Mouse (Mus musculus) cerebellum, adult 11 months (tissue): Measurements from ENCODE around the gene Ttn.

Source experiments
- DNase-seq: peaks from one replicate; pipeline ENCODE4 v3.0.0; 2022

Gene Ttn

GRCm38 (mm10) chr2:76817796-76818195 lies 164.6 kb downstream of the Ttn start:
- no peak for DNase-seq

GRCm38 (mm10) chr2:76814048-76814817 lies 168.1 kb downstream of the Ttn start:
- no peak for DNase-seq

GRCm38 (mm10) chr2:76811160-76811559 lies 171.2 kb downstream of the Ttn start:
- no peak for DNase-seq

GRCm38 (mm10) chr2:76808334-76808733 lies 174.0 kb downstream of the Ttn start:
- no peak for DNase-seq

GRCm38 (mm10) chr2:76807284-76807683 lies 175.1 kb downstream of the Ttn start:
- DNase-seq = no peak

- no peak for DNase-seq
Observed at GRCm38 (mm10) chr2:76806861-76807260, 175.5 kb downstream of the Ttn start.

GRCm38 (mm10) chr2:76806376-76806775 lies 176.0 kb downstream of the Ttn start:
- DNase-seq = no peak

GRCm38 (mm10) chr2:76805191-76805892 lies 177.0 kb downstream of the Ttn start:
- DNase-seq = no peak

GRCm38 (mm10) chr2:76784171-76784570 lies 198.2 kb downstream of the Ttn start:
- no peak for DNase-seq

- no peak for DNase-seq
Observed at GRCm38 (mm10) chr2:76780792-76781191, 201.6 kb downstream of the Ttn start.

- DNase-seq = no peak
Observed at GRCm38 (mm10) chr2:76769831-76770230, 212.5 kb downstream of the Ttn start.

- no peak for DNase-seq
Observed at GRCm38 (mm10) chr2:76767231-76767630, 215.1 kb downstream of the Ttn start.

- DNase-seq = no peak
Observed at GRCm38 (mm10) chr2:76764526-76764925, 217.8 kb downstream of the Ttn start.

GRCm38 (mm10) chr2:76762154-76762553 lies 220.2 kb downstream of the Ttn start:
- no peak for DNase-seq

- no peak for DNase-seq
Observed at GRCm38 (mm10) chr2:76756461-76756860, 225.9 kb downstream of the Ttn start.

- DNase-seq = no peak
Observed at GRCm38 (mm10) chr2:76751993-76752392, 230.4 kb downstream of the Ttn start.

- no peak for DNase-seq
Observed at GRCm38 (mm10) chr2:76749341-76750110, 232.8 kb downstream of the Ttn start.

- no peak for DNase-seq
Observed at GRCm38 (mm10) chr2:76748696-76749095, 233.7 kb downstream of the Ttn start.

- DNase-seq = no peak
Observed at GRCm38 (mm10) chr2:76719650-76720049, 262.7 kb downstream of the Ttn start.

- DNase-seq = no peak
Observed at GRCm38 (mm10) chr2:76714984-76715383, 267.4 kb downstream of the Ttn start.

- DNase-seq = no peak
Observed at GRCm38 (mm10) chr2:76708512-76708911, 273.8 kb downstream of the Ttn start.

GRCm38 (mm10) chr2:76705655-76706054 lies 276.7 kb downstream of the Ttn start:
- DNase-seq = no peak

GRCm38 (mm10) chr2:76702751-76703150 lies 279.6 kb downstream of the Ttn start:
- DNase-seq = no peak

- no peak for DNase-seq
Observed at GRCm38 (mm10) chr2:76702188-76702587, 280.2 kb downstream of the Ttn start.
